Mouse (Mus musculus): ENCODE measurements around the gene Nol11. TPM values are rescaled to one million over a fixed set of nuclear protein-coding genes. Genes with fewer than 3 reads are reported as not detected.
A peak's percentile ranks its signal among the peaks of the same experiment; 100 is the strongest.
"Not testable (repeated sequence)": the region's sequence is repeated elsewhere in the genome, so short reads cannot be mapped to it uniquely, and the experiment has no call there.

The Nol11 gene
- total RNA-seq, 4 experiments from 2014 or later: 19.0 to 20.7 (median 19.9) TPM

DNA sequence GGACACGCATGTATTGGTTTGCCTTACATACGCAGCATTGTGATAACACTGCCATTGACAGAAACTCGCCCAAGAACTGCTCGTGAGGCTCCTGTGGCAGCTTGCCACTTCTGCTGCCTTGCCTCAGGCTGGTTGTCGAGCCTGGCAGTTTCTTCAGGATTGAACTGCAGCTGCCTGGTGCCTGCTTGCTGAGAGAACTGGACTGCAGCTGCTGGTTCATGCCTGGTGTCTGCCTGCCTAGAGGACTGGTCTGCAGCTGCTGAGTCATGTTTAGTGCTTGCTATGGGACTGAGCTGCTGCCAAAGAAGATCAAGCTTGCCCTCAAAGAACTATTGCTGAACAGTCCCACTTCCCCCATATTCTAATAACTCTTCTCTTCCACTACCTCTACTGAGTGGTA, 33.9 kb downstream of the Nol11 start:
- no peak for DNase-seq (ENCODE audit: low spot score)

DNA sequence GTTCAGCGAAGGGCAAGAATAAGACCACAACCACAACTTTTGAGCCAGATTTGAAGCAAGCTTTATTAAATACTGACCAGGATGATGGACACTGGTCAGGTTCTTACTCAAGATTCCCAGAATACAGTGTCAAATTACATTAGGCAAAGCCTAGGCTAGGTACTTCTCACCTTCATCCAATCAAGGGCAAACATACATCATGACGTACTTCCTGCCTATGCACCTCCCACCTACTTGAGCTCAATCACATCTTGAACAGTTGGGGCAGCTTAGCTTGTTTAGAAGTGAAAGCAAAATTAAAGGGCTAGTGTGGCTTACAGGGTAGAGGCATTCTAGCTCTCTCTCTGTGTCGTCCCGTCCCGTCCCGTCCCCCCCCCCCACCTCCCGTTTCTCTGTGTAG, 34.8 kb downstream of the Nol11 start:
- no peak for DNase-seq (ENCODE audit: low spot score)

DNA sequence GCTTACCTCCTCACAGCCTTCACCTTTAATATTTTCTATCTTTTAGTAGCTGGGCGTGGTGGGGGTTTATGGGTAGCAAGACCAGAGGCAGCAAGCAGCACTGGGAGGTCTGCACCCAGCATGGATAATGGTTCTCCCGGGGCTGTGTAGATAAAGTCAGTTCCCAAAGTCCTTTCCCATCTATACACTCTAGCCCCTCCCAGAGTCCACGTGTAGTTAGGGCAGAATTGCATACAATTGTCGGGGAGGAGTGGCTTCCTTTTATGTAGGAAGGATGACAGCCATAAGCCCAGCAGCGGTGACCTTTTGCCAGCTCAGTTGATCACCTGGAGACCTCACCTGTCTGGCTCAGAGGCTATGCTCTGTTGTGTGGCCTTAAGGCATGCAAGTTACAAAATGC, 35.5 kb downstream of the Nol11 start:
- no peak for DNase-seq (ENCODE audit: low spot score)

DNA sequence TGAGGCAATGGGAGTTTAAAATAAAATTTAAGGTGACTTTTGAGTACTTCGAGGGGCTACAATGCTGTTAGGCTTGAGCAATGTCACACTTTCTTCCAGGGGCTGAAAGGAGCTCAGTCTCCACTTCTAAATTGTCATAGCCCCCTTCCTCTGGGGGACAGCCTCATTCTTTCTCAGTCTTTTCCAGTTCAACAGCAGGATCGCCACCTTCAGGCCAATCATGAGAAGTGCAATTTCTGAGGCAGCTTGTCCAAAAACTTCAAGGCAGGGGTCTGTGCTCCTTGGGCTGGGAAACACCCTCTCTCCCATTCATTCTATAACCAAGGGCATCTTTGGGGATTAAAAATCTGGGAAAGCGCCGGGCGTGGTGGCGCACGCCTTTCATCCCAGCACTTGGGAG, 37.4 kb downstream of the Nol11 start:
- DNase-seq (ENCODE audit: low spot score): no peak

- not testable (repeated sequence) for DNase-seq (ENCODE audit: low spot score)
Measured at GRCm38 (mm10) chr11:107143956-107144355, 45.2 kb downstream of the Nol11 start.

GRCm38 (mm10) chr11:107142382-107142781, 46.8 kb downstream of the Nol11 start:
- no peak for DNase-seq (ENCODE audit: low spot score)

DNA sequence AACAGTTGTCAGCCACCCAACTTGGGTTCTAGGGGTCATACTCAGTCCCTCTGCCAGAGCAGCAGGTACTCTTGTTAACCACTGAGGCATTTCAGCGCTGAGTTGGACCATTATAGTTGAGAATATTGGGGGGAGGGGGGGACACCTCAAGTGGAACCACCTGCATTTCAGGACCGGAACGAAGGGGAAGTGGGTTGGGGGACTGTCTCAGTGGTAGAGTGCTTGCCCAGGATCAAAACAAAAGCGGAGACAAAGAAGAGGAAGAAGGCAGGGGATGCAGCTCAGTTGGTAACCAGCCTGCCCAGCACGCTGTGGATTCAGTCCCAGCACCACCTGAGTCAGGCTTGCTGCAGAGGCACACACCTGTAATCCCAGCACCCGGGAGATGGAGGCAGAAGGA, 48.4 kb downstream of the Nol11 start:
- DNase-seq (ENCODE audit: low spot score): no peak

- DNase-seq (ENCODE audit: low spot score): no peak
Measured at GRCm38 (mm10) chr11:107138633-107139032, 50.5 kb downstream of the Nol11 start.

DNA sequence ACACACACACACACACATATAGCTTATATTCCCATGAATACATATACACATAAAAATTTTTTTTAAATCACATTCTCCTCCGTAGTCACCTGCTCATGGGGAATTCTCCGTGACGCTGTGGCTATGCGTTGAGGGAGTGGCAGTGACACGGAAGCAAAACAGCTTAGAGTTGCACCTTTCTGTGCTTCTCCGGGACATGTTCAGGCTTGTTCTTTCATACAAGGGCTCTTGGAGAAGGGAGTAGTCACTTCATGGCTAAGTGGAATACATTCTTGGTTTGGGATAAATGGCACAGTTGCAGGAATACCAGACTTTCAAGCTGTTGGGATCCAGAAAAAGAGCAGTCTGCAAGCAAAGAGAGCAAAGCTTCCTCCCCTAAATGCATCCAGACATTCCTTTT, 51.6 kb downstream of the Nol11 start:
- no peak for DNase-seq (ENCODE audit: low spot score)

DNA sequence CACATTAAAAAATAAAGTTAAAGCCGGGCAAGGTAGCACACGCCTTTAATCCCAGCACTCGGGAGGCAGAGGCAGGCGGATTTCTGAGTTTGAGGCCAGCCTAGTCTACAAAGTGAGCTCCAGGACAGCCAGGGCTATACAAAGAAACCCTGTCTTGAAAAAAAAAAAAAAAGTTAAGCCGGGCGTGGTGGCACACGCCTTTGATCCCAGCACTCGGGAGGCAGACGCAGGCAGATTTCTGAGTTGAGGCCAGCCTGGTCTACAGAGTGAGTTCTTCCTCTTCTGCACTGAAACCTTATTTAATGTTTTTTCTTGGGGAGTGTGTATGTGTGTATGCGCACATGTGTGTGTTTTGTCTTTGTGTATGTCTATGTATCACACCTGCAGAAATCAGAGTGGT, 52.7 kb downstream of the Nol11 start:
- DNase-seq (ENCODE audit: low spot score): not testable (repeated sequence)

DNA sequence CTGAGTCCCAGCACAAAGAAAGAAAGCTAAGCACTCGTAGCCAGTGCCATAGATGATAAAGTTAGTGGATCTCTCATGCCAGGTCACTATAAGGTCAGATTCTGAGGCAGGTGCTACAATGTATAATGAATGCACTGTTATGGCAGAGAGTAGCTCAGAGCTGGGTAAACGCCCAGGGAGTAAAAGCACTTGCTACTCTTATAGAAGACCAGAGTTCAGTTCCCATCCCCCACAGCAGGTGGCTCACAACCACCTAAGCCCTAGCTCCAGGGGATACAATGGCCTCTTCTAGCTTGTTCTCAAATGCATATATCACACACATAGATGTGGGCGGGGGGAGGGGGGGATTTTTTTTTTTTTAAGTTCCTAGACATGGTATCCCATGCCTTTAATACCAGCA, 53.4 kb downstream of the Nol11 start:
- no peak for DNase-seq (ENCODE audit: low spot score)

GRCm38 (mm10) chr11:107132426-107132825, 56.8 kb downstream of the Nol11 start:
- DNase-seq (ENCODE audit: low spot score): no peak

- peak; percentile 76 for DNase-seq (ENCODE audit: low spot score)
Measured at GRCm38 (mm10) chr11:107131749-107132421, 57.3 kb downstream of the Nol11 start, which contains the start of gene Bptf. TSS of gene Bptf (minus strand) at chr11:107132127.

DNA sequence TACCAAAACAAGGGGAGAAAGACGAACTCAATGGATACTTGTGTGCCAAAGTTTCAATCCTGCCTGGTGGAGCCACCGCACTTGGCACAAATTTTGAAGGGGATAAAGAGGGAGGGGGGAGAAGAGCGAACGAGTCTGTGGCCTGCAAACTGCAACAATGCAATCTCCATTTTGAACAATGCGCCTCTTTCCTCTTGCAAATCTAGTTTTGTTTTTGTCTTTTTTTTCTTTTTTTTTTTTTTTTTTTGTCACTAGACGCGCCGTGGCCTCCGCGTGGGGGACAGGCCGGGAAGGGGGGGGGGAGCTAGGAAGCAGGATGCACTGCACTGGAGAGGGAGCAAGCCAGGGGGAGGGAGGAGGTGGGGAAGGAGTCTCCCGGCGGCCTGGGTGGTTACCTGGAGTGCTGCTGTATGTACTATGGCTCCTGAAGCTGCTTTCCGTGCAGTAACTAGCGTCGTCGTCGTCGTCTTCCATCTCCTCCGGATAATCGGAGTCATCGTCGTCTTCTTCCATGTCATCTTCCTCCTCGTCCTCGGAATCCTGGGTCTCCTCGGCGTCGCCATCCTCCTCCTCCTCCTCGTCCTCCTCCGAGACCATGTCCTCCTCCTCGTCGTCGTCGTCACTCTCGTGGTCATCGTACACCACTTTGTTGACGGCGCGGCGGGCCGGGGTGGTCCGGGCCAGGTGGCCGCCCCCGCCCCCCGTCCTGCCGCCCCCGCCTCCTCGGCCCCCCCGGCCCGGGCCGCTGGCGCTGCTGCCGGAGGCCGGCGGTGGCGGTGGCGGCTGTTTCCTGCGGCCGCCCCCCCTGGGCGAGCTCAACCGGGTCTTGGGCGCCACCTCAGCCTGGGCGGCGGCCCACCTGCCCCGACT, 58.1 kb downstream of the Nol11 start:
- peak; percentile 51 for DNase-seq (ENCODE audit: low spot score)

GRCm38 (mm10) chr11:107130221-107130788, 58.9 kb downstream of the Nol11 start:
- DNase-seq (ENCODE audit: low spot score): no peak

- no peak for DNase-seq (ENCODE audit: low spot score)
Measured at GRCm38 (mm10) chr11:107129641-107130040, 59.5 kb downstream of the Nol11 start.

GRCm38 (mm10) chr11:107126716-107127115, 62.5 kb downstream of the Nol11 start:
- DNase-seq (ENCODE audit: low spot score): not testable (repeated sequence)

GRCm38 (mm10) chr11:107125011-107125410, 64.2 kb downstream of the Nol11 start:
- DNase-seq (ENCODE audit: low spot score): no peak

DNA sequence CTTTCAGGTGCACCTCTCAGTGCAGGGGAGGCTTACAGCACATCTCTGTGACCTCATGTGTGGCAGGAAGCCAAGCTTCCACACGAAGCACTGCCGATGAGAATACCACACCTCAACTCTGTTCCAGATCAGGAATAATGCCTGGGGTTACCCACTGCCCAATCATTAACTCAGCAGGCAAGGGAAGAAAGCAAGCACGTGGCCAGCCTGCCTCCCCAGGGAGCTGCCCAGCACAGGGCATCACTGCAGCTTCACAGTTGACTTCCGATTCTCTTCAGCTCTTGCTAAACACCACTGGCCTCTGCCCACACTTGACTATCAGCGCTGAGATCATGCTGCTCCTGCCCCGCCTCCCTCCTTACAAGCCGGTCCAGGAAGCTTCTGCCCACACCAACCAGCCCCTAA, 64.9 kb downstream of the Nol11 start:
- DNase-seq (ENCODE audit: low spot score): peak; percentile 38

DNA sequence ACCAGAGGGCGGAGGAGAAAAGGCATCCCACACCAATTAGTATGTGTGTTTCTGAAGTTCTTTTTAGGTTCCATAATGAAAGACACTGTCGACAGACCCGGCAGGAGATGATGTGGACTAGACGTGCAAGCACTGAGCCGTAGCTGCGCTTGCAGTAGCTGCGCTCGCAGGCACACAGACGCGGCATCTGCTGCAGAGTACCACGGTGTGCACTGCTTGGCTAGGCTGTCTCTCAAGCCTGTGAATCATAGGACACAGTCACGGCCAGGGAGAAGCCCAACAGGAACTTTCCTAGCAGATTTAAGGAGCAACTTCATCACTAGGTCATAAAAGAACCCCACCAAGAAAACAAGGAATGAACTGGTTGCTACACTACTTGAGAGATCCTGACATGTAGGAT, 71.4 kb downstream of the Nol11 start:
- no peak for DNase-seq (ENCODE audit: low spot score)
